Mouse (Mus musculus): ENCODE measurements around the gene Dnmbp. TPM values are rescaled to one million over a fixed set of nuclear protein-coding genes. Genes with fewer than 3 reads are reported as not detected.

Dnmbp gene
- polyA plus RNA-seq, 1 experiment = 8.9 TPM

- no peak for DNase-seq (ENCODE audit: low read depth in 1 of 2, low spot score in 2 of 2)
- 93% methylated on average over 12 of the region's 12 CpGs for WGBS
- H3K4me3 ChIP-seq (ENCODE audit: extremely low read depth, insufficient read depth, insufficient read length) = no peak overlapping the region
- no peaks in the 10 kb centered on the region for H3K4me1 ChIP-seq (ENCODE audit: control insufficient read depth, insufficient read depth, insufficient read length)
- no peak for TF ChIP-seq CTCF (IDR thresholded peaks at IDR 0.05; ENCODE audit: extremely low read depth, insufficient read depth, insufficient read length, insufficient replicate concordance)
- no peak for TF ChIP-seq POLR2A (IDR thresholded peaks at IDR 0.05; ENCODE audit: low read depth, low read length)
- H3K27me3 ChIP-seq (ENCODE audit: control insufficient read depth, insufficient read depth, low read length) = no peaks in the 10 kb centered on the region
- H3K36me3 ChIP-seq (ENCODE audit: control insufficient read depth, insufficient read depth, low read length) = peaks cover 4% of the 10 kb centered on the region
- H3K27ac ChIP-seq (ENCODE audit: insufficient read depth, low read length) = no peak overlapping the region
Measured at GRCm38 (mm10) chr19:43902887-43903286, 37.1 kb downstream of the Dnmbp start.

- no peak for DNase-seq (ENCODE audit: low read depth in 1 of 2, low spot score in 2 of 2)
- WGBS = 91% methylated on average over 9 of the region's 9 CpGs
- TF ChIP-seq CTCF (IDR thresholded peaks at IDR 0.05; ENCODE audit: extremely low read depth, insufficient read depth, insufficient read length, insufficient replicate concordance) = no peak
- no peak for TF ChIP-seq POLR2A (IDR thresholded peaks at IDR 0.05; ENCODE audit: low read depth, low read length)
- no peaks in the 10 kb centered on the region for H3K27me3 ChIP-seq (ENCODE audit: control insufficient read depth, insufficient read depth, low read length)
- no peak overlapping the region for H3K27ac ChIP-seq (ENCODE audit: insufficient read depth, low read length)
- H3K36me3 ChIP-seq (ENCODE audit: control insufficient read depth, insufficient read depth, low read length) = peaks cover 4% of the 10 kb centered on the region
- no peaks in the 10 kb centered on the region for H3K4me1 ChIP-seq (ENCODE audit: control insufficient read depth, insufficient read depth, insufficient read length)
- H3K4me3 ChIP-seq (ENCODE audit: extremely low read depth, insufficient read depth, insufficient read length) = no peak overlapping the region
Measured at GRCm38 (mm10) chr19:43900690-43901089, 39.3 kb downstream of the Dnmbp start.

GRCm38 (mm10) chr19:43898547-43898946 lies 41.4 kb downstream of the Dnmbp start:
- TF ChIP-seq CTCF (IDR thresholded peaks at IDR 0.05; ENCODE audit: extremely low read depth, insufficient read depth, insufficient read length, insufficient replicate concordance) = no peak
- TF ChIP-seq POLR2A (IDR thresholded peaks at IDR 0.05; ENCODE audit: low read depth, low read length) = no peak
- Histone ChIP-seq H3K36me3 (ENCODE audit: control insufficient read depth, insufficient read depth, low read length) (peaks cover 4% of the 10 kb centered on the region), H3K27me3 (ENCODE audit: control insufficient read depth, insufficient read depth, low read length) (no peaks in the 10 kb centered on the region), H3K27ac (ENCODE audit: insufficient read depth, low read length) (no peak overlapping the region), H3K4me1 (ENCODE audit: control insufficient read depth, insufficient read depth, insufficient read length) (no peaks in the 10 kb centered on the region), H3K4me3 (ENCODE audit: extremely low read depth, insufficient read depth, insufficient read length) (no peak overlapping the region)
- WGBS = 79% methylated on average over 10 of the region's 10 CpGs
- DNase-seq (ENCODE audit: low read depth in 1 of 2, low spot score in 2 of 2) = no peak

DNA sequence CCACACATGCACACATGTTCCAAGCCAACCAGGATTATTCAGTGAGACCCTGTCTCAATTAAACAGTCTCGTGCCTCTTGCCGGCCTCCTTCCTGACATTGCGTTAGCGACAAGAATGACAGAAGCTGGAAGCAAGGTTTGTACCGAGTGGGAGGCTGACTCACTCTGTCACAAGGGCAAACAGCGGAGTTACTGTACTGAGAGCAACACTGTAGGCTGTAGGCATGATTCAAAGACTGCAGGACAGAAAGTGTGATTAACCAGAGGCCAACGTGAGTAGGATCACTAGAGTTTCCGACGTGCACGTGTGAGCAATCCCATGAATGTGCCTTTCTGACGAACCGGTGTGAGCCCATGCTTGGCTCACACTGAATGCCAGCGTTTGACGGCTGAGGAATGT lies 43.5 kb downstream of the Dnmbp start:
- Histone ChIP-seq H3K36me3 (ENCODE audit: control insufficient read depth, insufficient read depth, low read length) (peaks cover 1% of the 10 kb centered on the region; the same call in 1 of the 2 replicates), H3K27ac (ENCODE audit: insufficient read depth, low read length) (no peak overlapping the region), H3K4me1 (ENCODE audit: control insufficient read depth, insufficient read depth, insufficient read length) (no peaks in the 10 kb centered on the region), H3K4me3 (ENCODE audit: extremely low read depth, insufficient read depth, insufficient read length) (no peak overlapping the region), H3K27me3 (ENCODE audit: control insufficient read depth, insufficient read depth, low read length) (no peaks in the 10 kb centered on the region)
- no peak for TF ChIP-seq POLR2A (IDR thresholded peaks at IDR 0.05; ENCODE audit: low read depth, low read length)
- TF ChIP-seq CTCF (IDR thresholded peaks at IDR 0.05; ENCODE audit: extremely low read depth, insufficient read depth, insufficient read length, insufficient replicate concordance) = no peak
- WGBS = 94% methylated on average over 14 of the region's 14 CpGs
- DNase-seq (ENCODE audit: low read depth in 1 of 2, low spot score in 2 of 2) = no peak

DNA sequence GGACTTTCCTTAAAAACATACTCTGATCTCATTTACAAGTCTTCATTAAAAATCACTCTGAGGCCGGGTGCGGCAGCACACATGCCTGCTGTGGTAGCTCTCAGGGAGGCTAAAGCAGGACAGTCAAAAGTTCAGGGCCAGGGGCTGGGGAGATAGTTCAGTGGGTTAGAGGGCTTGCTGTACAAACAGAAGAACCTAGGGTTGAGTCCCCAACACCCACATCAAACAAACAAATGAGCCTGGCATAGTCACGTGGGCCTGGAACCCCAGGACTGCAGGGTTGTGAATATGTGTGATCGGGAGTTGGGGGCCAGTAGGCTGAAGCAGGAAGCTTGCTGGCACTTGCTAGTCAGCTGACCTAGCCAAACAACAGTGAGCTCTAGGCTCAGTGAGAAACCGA lies 44.0 kb downstream of the Dnmbp start:
- DNase-seq (ENCODE audit: low read depth in 1 of 2, low spot score in 2 of 2) = no peak
- Histone ChIP-seq H3K4me1 (ENCODE audit: control insufficient read depth, insufficient read depth, insufficient read length) (no peaks in the 10 kb centered on the region), H3K27ac (ENCODE audit: insufficient read depth, low read length) (no peak overlapping the region), H3K27me3 (ENCODE audit: control insufficient read depth, insufficient read depth, low read length) (no peaks in the 10 kb centered on the region), H3K36me3 (ENCODE audit: control insufficient read depth, insufficient read depth, low read length) (peaks cover 1% of the 10 kb centered on the region; the same call in 1 of the 2 replicates), H3K4me3 (ENCODE audit: extremely low read depth, insufficient read depth, insufficient read length) (no peak overlapping the region)
- 92% methylated on average over 5 of the region's 5 CpGs for WGBS
- TF ChIP-seq POLR2A (IDR thresholded peaks at IDR 0.05; ENCODE audit: low read depth, low read length) (no peak), CTCF (IDR thresholded peaks at IDR 0.05; ENCODE audit: extremely low read depth, insufficient read depth, insufficient read length, insufficient replicate concordance) (no peak)

DNA sequence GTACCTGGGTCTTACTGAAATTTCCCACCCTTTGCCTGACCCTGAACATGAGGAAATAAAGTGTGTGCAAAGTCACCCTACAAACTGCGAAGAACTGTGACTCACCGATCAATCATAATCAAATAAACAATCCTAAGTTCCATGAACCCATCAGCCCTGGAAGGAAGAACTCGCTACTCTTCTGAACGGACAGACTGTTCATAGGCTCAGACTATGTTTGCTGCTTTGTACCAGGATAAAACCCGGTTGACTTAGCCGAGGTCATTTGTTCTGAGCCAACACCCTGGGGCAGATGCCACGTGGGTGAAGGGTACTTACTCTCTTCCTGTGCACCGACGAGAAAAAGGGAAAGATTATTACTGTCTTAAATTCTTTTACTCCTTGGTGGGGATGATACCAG lies 45.2 kb downstream of the Dnmbp start:
- DNase-seq (ENCODE audit: low read depth in 1 of 2, low spot score in 2 of 2) = no peak
- Histone ChIP-seq H3K27ac (ENCODE audit: insufficient read depth, low read length) (no peak overlapping the region), H3K36me3 (ENCODE audit: control insufficient read depth, insufficient read depth, low read length) (no peaks in the 10 kb centered on the region; the same call in 1 of the 2 replicates), H3K4me3 (ENCODE audit: extremely low read depth, insufficient read depth, insufficient read length) (no peak overlapping the region), H3K4me1 (ENCODE audit: control insufficient read depth, insufficient read depth, insufficient read length) (no peaks in the 10 kb centered on the region), H3K27me3 (ENCODE audit: control insufficient read depth, insufficient read depth, low read length) (no peaks in the 10 kb centered on the region)
- TF ChIP-seq POLR2A (IDR thresholded peaks at IDR 0.05; ENCODE audit: low read depth, low read length) (no peak), CTCF (IDR thresholded peaks at IDR 0.05; ENCODE audit: extremely low read depth, insufficient read depth, insufficient read length, insufficient replicate concordance) (no peak)
- 86% methylated on average over 9 of the region's 9 CpGs for WGBS

- Histone ChIP-seq H3K36me3 (ENCODE audit: control insufficient read depth, insufficient read depth, low read length) (no peaks in the 10 kb centered on the region; the same call in 1 of the 2 replicates), H3K4me3 (ENCODE audit: extremely low read depth, insufficient read depth, insufficient read length) (no peak overlapping the region), H3K27me3 (ENCODE audit: control insufficient read depth, insufficient read depth, low read length) (no peaks in the 10 kb centered on the region), H3K27ac (ENCODE audit: insufficient read depth, low read length) (no peak overlapping the region), H3K4me1 (ENCODE audit: control insufficient read depth, insufficient read depth, insufficient read length) (no peaks in the 10 kb centered on the region)
- WGBS = 90% methylated on average over 7 of the region's 7 CpGs
- no peak for TF ChIP-seq CTCF (IDR thresholded peaks at IDR 0.05; ENCODE audit: extremely low read depth, insufficient read depth, insufficient read length, insufficient replicate concordance)
- DNase-seq (ENCODE audit: low read depth in 1 of 2, low spot score in 2 of 2) = no peak
Measured at GRCm38 (mm10) chr19:43894070-43894469, 45.9 kb downstream of the Dnmbp start.

Measured in spleen, adult 2 months (tissue).